Mouse (Mus musculus) cerebellum, adult 2 months (tissue): ENCODE data around the gene 2200002D01Rik.

Experiments
- CTCF ChIP-seq: fragments of 200-500 bp; IDR thresholded peaks from 2 replicates; pipeline ENCODE4 v1.5.1; 2011; ENCODE audit warnings: low read depth, mild to moderate bottlenecking, control low read depth, low read length, moderate library complexity, borderline replicate concordance; ENCODE audit not compliant: insufficient read depth
- POLR2A ChIP-seq: fragments of 200-500 bp; IDR thresholded peaks from 2 replicates; pipeline ENCODE4 v1.6.1; 2011; ENCODE audit warnings: low read length, control low read depth, borderline replicate concordance; ENCODE audit not compliant: insufficient read depth

DNA sequence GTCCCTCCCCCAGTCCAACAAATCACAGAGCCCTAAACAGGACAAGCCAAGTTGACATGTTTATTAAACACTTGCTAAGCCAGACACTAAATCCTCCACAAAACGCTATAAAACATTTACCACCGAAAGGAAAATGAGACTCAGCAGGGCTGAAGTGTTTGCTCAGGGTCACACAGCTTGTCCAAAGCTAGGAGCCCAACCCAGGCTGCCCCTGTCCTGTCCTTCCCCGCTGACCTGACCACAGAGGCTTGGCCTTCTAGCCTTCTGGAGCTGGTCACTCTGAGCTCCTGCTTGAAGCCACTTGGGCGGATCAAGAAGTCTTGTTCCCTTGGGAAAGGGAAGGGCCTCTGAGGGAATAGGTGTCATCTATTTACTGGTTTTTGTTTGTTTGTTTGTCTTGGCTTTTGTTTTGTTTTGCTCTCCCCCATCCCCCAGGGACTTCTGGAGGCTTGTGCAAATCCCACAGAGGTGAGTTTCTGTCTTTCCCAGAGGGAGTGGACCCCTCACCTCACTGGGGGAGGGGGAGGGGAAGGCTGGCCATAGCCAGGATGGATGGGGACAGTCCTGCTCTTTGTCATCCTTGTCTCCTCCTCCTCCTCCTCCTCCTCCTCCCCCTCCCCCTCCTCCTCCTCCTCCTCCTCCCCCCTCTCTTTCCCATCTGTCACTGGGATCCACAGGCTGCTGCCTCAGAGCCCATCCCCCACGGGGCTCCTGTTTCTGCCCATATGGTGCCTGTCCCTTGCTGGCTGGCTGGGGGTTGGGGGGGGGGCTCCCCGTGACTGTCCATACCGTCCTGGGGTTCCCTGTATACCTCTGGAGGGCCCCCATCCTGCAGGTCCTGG is 43.6 kb upstream of the 2200002D01Rik start:
- no peak for TF ChIP-seq CTCF
- no peak for TF ChIP-seq POLR2A
